Mouse (Mus musculus) intestine, embryonic 14.5 days (tissue): Measurements from ENCODE around the gene Gpr183. TPM values are rescaled to one million over a fixed set of nuclear protein-coding genes. Genes with fewer than 3 reads are reported as not detected.

Experiments
- ATAC-seq: fragments of 200-750 bp; cut with Nextera tagmentation; replicated peaks from 2 replicates; pipeline ENCODE4 v1.8.0; 2017; ENCODE audit warnings: low read depth, moderate number of reproducible peaks, moderate TSS enrichment, moderate library complexity; ENCODE audit not compliant: low FRiP score, low TSS enrichment
- DNase-seq: peaks from one replicate; pipeline ENCODE4 v3.0.0-alpha.2; 2018; ENCODE audit warnings: low spot score
- H3K27ac ChIP-seq: fragments of 300-500 bp; sonication (generic); 2 replicates; pipeline ENCODE4 v1.5.1; 2014; ENCODE audit warnings: low read depth, mild to moderate bottlenecking, control low read depth
- H3K27me3 ChIP-seq: fragments of 300-500 bp; sonication (generic); replicated peaks from 2 replicates; pipeline ENCODE4 v1.6.1; 2014; ENCODE audit warnings: low read length, control low read depth; ENCODE audit not compliant: control insufficient read depth, insufficient read depth
- H3K36me3 ChIP-seq: fragments of 300-500 bp; sonication (generic); 2 replicates; pipeline ENCODE4 v1.6.1; 2014; ENCODE audit warnings: low read length, control low read depth; ENCODE audit not compliant: control insufficient read depth, insufficient read depth
- H3K4me1 ChIP-seq: fragments of 300-500 bp; sonication (generic); replicated peaks from 2 replicates; pipeline ENCODE4 v1.6.1; 2014; ENCODE audit warnings: low read length, control low read depth, mixed read lengths; ENCODE audit not compliant: control insufficient read depth, insufficient read depth
- H3K4me2 ChIP-seq: fragments of 300-500 bp; sonication (generic); 2 replicates; pipeline ENCODE4 v1.6.1; 2014; ENCODE audit warnings: low read length
- H3K4me3 ChIP-seq: fragments of 300-500 bp; sonication (generic); 2 replicates; pipeline ENCODE4 v1.5.1; 2014; ENCODE audit warnings: low read depth, low read length, control low read depth, mixed read lengths
- H3K9ac ChIP-seq: fragments of 300-500 bp; sonication (generic); 2 replicates; pipeline ENCODE4 v1.6.1; 2014; ENCODE audit warnings: mild to moderate bottlenecking, low read length
- H3K9me3 ChIP-seq: fragments of 300-500 bp; sonication (generic); 2 replicates; pipeline ENCODE4 v1.6.1; 2016; ENCODE audit warnings: low read length, control low read depth; ENCODE audit not compliant: control insufficient read depth
- WGBS: fragments of 180-500 bp; shearing (Covaris S2); extraction: QIAGEN DNeasy Blood & Tissue Kit; methylation state at CpG from one replicate; pipeline ENCODE4 v1.1.7; 2014; 5-methylcytosine and 5-hydroxymethylcytosine counted together
- polyA plus RNA-seq: library from polyadenylated mRNA; unstranded; fragments of >200 nt; fragmentation: Nextera tagmentation; extraction: Ambion mirVana; gene quantifications from 2 replicates; pipeline ENCODE4 v1.2.1, GENCODE M21; 2014

The Gpr183 gene
- polyA plus RNA-seq, 1 experiment from 2014 or later = 3.4 TPM

DNA sequence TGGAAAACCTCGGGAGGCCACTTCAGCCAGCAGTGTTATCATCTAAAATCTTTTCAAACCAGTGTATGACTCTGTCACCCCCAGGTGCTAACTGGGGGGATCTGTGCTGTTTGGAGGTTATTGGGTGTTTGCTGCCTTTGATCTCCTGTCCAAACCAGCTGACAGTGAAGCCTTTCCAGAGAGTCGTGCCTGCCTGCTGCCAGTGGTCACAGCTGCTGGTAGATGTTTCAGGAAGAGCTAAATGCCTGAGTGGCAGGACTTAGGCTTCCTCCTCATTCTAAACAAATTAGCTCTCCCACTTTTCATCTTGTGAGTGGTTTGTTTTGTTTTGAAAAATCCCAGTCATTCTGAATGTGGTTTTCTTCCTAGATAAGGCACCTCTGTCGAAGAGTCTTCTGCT is 60.2 kb downstream of the Gpr183 start:
- Histone ChIP-seq H3K4me3 (no peak overlapping the region), H3K27ac (no peak overlapping the region), H3K9me3 (no peaks in the 10 kb centered on the region), H3K4me2 (no peak overlapping the region), H3K4me1 (no peaks in the 10 kb centered on the region), H3K27me3 (no peaks in the 10 kb centered on the region), H3K9ac (no peak overlapping the region), H3K36me3 (peaks cover 32% of the 10 kb centered on the region)
- no peak for DNase-seq
- 32% methylated on average over 3 of the region's 3 CpGs for WGBS
- no peak for ATAC-seq

GRCm38 (mm10) chr14:121903381-121903876 is 61.6 kb downstream of the Gpr183 start:
- Histone ChIP-seq H3K4me3 (no peak overlapping the region), H3K9ac (no peak overlapping the region), H3K4me2 (no peak overlapping the region), H3K36me3 (peaks cover 19% of the 10 kb centered on the region), H3K9me3 (no peaks in the 10 kb centered on the region), H3K27me3 (no peaks in the 10 kb centered on the region), H3K27ac (no peak overlapping the region), H3K4me1 (no peaks in the 10 kb centered on the region)
- WGBS = 89% methylated on average over 7 of the region's 7 CpGs
- DNase-seq = no peak
- ATAC-seq = no peak

Other genes starting within 250 kb of the Gpr183 start
- 34.8 and 42.7 TPM in 2 replicates for gene Dock9, start 167.4 kb downstream of the Gpr183 start, polyA plus RNA-seq
- gene Ubac2, start 86.6 kb downstream of the Gpr183 start, polyA plus RNA-seq = 67.5 and 72.4 TPM in 2 replicates
- 0.23 and 0.62 TPM in 2 replicates for gene Gpr18, start 49.4 kb downstream of the Gpr183 start, polyA plus RNA-seq
- gene Timm8a2, start 69.5 kb upstream of the Gpr183 start, polyA plus RNA-seq = not detected in 2 replicates
- 191 and 195 TPM in 2 replicates for gene Tm9sf2, start 141.8 kb upstream of the Gpr183 start, polyA plus RNA-seq
- gene Clybl, start 216.5 kb upstream of the Gpr183 start, polyA plus RNA-seq = 31.5 and 31.8 TPM in 2 replicates